Mouse (Mus musculus) adipocyte (in vitro differentiated cells): ENCODE measurements around the gene Smc3.

Experiments used
- DNase-seq: peaks from one replicate; pipeline ENCODE4 v3.0.0-alpha.2; 2016; ENCODE audit warnings: low spot score

Gene Smc3

DNA sequence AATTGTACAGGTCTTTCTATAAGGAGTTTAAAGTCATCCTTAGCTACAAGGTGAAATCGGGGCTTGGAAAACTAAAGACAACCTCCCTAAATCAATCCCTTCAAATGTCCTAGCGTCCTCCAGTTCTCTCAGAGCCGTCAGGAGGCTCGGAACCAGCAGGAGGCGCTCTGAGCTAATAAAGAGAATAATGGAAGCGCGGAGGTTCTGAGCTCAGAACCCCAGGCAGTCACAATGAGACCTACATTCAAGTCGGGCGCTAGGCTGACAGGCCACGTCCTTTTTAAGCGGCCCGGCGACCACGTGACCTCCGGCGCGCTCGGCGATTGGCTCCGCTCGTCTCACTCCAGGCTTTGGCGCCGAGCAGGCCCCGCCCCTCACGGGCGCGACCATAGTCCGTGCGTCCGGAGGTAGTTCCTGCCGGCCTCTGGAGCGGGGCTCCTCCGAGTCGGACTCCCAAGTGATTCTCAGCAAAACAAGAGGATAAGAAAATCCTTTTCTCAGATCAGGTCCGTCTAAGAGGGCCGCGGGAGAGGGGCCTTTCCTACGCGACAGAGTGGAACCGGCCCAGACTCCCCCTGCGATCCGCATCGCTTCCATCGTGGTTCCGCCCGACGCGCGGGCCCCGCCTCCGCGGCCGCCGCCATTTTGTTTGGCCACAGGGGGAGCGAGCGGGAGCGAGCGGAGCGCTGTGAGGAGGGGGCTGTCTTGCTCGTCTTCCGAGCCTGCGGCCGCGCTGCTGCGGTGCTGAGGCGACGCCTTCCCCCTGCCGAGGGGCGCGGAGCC lies at the start of gene Smc3:
Smc3 (plus strand) TSS at position 642 of the 783 bp plus-strand sequence.
- DNase-seq, result peak; percentile 99

DNA sequence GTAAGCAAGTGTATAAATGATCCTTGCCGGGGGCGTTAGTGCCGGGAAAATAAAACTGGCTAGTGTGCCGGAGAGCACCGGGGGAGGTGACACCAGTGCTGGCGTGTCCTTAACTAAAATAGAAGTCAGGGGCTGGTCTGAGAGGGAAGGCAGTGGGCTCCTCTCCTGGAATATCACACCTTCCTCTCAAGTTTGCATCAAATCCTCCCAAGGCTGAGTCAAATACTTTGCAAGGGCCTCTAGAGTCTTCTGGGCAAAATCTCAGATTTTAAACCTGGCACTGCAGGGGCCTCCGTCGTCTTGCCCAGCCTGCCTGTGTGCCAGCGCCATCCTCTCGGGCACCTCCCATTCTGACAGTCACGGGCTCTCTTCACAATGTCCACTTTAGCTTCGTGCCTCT lies 49.2 kb upstream of the Smc3 start:
- DNase-seq, result no peak

DNA sequence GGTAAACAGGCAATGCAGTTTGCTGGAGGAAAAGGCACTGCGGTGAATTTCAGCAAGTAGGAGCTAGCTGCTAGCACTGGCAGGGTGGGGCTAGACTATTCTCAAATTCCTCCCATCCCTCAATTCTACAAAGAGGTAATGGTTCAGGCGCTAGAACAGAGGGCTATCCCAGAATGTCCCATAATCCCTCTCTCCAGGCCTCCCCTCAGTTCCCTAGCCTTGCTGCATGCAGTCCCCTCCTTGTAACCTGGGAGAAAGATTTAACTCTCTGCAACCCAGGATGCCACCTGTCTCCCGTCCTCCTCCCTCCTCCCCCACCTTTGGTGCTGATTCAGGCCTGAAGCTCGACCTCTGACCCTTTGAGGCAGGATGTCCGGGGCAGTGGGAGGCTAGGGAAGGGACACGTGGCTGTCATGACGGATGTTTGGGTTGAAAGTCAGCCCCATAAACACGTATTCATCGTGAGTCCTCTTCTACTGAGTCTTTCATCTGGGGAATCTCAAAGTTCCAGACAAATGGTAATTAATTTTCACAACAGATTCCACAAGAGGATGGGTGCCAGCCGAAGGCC lies 47.9 kb upstream of the Smc3 start:
- no peak for DNase-seq

DNA sequence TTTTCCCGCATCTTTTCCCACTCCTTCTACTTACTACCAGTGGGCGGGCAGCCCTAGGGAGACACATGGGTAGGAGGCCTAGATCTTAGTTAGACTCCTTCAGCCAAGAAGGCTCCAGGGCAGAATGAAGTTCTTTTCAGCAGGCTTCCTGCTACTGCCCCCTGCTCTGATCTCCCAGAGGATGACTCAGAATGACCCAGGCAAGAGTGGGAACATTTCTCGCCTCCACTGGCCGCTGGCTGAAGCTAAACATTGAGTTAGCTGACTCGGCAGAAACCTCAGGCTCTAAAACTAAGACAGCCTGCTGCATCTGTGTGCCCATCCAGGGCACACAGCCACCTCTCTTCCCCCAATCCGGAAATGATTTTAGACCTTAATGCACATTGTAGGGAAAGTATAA lies 47.4 kb upstream of the Smc3 start:
- peak; percentile 73 for DNase-seq

DNA sequence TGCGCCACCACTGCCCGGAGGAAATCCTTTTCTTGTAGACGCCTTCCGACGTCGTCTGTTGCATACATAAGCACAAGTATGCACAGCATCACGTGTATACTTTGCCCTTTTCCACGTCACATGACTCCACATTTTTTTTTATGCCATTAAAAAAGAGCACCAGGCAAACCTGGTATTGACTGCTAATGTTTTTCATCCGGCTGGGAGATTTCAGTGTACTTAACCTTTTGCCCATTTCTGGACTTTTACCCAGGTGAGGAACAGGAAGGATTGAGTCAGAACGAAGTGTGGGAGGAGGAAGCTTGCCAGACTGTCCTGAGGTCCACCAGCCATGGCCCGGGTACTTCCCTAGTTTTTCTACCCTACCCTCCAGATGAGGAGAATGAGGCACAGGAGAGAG lies 45.8 kb upstream of the Smc3 start:
- peak; percentile 34 for DNase-seq

DNA sequence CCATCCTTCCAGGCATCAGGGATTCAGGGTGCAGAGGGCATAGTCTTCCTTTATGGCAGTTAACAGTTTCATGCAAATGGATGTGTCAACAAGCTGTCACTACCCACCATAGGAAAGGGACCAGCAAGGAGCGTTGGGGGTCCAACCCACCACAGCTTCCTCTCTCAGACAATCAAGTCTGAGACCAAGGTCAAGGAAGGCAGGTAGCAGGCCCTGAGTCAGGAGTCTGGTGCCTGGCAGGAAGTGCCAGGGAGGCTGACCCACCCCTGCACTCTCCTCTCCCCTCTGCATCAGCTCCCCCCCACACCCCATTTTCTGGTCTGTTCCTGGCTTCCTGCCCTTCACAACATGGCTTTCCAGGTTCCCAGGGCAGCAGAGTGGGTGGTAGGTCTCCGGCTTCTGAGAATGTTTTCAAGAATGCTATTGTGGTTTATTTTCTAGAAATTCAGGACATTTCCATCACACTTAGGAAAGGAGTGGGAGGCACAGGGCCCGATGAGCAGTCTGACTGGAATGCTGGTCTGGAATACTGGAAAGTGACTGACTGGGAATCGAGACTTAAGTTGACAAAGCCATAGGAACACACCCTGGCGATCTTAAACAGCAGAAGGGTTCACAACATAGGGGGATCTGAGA lies 45.1 kb upstream of the Smc3 start:
- DNase-seq, result peak; percentile 74

DNA sequence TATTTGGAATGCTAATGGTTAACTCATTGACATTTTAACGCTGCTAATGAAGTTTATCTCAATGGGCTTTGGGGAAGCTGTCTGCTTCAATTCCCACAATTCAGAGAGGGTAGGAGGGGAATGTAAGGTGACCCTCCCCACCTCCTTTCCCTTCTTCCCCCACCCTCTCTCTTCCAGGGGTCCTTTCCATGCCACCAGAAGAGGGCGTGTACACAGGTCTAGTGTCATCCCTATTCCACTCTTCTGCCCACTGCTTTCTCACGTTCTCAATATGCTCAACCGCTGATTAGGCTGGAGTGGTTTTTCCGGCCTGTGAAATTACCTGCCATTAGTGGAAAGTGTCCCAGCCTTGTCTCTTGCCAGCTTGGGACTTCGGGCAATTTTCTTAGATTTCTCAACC lies 43.4 kb upstream of the Smc3 start:
- no peak for DNase-seq

DNA sequence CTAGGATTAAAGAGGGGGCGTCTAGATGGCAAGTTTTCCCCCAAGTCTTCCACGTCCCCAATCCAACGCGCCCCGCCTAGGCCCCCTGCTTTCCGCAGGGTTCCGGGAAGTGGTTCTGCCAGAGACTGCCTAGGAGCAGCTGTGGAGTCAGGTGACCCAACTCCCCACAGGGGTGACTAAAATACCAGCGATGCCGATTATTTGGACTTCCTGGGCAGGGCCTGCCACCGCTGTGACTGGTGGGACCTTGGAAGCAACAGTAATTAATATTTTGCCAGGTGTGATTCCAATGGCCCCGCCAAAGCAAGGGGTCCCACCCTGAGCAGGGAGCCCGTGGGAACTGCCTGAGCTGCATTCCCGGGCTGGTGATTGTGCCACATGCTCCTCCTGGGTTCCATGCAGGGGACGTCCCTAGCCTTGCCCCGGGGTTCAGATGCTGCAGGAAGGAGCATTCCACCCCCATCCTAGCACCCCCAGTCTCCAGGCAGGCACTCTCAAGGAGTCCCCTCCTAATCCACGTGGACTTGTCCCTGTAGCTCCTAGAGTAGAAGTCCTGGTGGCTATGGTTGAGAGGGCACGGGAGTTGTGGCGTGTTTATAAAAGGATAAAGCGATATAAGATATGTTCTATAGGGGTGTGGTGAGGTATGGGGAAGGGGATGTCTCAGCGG lies 42.8 kb upstream of the Smc3 start:
- no peak for DNase-seq

DNA sequence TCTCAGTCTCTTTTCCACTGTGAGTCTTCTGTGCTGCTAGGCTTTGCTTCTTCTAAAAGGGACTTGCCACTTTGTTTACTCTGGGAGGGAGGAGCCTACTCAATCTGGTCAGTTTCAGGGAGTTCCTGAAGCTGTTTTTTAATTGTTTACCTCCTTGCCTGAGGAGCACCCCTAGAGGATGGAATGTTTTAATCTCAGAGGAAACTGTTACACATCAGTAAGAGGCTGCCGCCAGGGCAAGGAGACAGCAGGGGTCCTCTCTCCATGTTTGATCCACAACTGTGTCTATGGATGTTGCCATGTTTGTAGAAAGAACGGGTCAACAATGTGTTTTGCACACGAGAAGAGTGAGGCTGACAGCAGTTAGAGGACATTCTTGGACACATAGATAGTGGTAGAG lies 39.8 kb upstream of the Smc3 start:
- DNase-seq, result no peak

DNA sequence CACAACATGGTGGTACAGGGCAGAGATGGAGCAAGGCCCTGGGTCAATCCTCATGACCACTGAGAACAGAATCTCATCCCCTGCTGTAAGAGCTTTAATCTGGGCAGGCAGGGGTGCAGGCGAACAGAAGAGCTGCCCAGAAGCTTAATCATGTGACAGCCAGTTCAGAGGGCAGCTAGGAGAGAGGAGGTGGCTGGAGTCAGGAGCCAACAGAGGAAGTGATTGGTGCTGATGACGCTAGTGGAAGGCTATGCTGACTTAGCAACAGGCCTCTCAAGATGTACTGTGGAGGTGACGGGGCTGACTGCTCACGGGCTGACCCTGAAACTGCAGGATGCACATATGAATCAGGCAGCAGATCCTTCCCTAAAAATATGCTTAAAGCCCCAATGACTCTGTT lies 36.0 kb upstream of the Smc3 start:
- DNase-seq, result no peak

DNA sequence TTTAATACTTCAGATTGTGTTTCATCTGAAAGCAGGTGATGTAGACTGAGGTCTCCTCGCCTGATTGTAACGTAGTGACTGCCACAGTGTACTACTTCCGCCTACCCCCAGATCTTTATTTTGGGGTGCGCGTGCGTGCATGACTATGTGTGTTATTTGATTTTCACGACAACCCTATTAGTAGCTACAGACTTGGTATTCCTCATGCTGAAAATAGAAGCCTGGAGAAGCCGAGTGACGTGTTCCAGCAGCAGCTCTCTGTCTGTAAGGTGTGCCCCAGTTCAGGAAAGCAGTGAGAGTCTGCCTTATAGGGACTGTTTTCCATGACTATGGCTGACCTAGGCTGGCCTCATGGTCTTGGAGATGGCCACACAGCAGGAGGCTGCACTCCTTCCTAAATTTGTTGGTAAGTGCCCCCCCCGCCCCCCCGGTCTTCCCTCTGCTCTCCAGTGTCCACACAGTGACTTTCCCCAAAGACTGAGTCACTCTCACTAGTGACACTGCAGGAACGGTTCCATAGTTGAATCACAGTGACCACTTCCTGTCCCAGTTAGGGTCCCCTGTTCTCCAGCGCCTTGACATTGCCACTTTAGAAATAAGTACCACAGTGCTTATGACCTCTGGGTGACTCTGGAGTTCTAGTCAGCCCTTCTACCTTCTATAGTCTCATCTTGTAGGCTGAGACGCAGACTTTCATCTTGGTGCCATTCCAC lies 34.5 kb upstream of the Smc3 start:
- no peak for DNase-seq

DNA sequence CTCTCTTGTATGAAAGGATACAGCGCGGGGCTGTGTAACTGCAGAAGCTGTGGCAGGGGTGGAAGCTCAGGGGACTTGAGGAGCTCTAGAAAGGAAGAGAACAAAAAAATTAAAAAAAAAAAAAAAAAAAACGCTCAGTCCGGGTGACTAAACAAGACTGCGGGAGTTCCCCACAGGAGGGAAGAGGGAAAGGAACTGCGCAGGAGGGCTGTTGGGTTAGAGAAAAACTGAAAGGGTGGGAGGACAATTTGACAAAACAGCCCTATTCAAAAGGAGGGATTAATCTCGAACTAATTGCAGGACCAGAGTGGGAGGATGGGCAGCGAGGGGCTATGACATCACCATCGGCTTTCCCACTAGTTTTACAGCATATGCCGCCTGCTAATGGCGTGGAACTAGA lies 32.3 kb upstream of the Smc3 start:
- DNase-seq, result no peak

DNA sequence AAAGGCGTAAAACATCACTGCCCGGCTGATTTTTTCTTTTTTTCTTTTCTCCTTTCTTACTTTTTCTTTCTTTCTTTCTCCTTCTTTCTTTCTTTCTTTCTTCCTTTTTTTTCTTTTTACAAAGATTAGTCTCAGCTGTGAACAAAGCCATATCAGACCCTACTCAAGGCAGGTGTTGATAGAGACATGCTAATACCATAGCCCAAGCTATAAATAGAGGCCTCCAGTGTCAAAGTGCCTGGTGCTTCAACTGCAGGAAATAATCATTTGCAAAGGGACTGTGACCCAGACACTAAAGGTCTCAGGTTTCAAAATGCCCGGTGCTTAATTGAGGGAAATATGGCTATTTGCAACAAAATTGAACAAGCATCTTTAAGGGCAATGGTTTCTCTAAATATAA lies 31.6 kb upstream of the Smc3 start:
- no peak for DNase-seq

DNA sequence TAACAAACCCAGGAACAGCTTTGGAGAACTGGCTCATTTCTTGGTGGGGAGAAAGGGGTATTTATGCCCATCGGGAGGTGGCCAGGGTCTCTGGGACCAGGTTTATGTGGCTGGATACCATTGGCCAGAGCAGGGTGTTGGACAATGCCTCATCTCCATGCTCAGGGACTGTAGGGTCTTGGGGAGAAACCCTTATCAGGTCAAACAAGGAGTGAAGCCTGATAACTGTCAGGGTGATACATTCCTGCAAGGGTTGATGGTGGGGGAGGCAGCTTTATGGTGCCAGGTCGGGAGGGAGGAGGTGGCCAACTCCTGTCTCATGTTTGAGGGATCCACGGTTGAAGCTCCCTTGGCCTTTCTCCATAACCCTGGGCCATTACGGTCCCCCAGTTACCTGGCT lies 29.1 kb upstream of the Smc3 start:
- no peak for DNase-seq

DNA sequence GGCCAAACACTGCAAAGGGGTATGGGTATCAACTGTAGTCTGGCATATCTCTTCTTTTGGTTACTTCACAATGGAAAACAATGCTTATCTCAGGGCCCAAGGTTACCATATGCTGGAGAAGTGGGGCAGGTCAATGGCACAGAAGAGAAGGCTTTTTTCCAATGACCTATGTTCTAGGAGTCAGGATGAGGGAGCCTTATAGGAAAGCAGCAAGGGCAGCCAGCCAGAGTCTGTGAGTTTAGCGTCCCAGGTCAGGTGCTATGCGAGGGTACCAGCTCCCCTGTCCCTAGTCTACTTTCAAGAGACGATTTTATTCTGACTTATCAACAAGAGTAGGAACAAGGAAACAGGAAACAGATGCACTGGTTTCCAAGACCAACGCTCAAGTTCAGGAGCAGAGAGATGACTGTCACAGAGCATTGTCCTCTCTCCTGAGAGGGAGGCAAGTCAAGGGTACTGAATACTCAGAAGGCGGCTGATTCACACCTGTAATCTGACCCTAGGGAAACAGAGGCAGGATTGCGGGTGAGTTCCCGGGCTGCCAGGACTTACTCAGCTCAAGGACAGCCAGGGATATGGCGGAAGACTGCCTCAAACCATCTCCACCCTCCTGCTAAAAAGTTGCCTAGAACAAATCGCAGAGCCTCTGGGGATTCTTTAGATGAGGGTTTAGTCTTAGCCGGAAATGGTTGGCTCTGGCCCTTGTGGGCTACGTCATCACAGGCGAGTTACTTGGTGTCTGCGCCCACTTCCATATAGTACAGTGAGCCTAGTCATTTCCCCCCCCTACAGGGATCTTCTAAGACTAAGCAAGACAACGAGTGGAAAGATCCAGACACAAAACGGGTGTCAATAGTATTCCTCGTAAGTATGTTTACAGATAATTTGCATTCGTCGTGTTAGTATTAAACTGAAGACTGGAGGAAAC lies 28.4 kb upstream of the Smc3 start:
- DNase-seq, result no peak

DNA sequence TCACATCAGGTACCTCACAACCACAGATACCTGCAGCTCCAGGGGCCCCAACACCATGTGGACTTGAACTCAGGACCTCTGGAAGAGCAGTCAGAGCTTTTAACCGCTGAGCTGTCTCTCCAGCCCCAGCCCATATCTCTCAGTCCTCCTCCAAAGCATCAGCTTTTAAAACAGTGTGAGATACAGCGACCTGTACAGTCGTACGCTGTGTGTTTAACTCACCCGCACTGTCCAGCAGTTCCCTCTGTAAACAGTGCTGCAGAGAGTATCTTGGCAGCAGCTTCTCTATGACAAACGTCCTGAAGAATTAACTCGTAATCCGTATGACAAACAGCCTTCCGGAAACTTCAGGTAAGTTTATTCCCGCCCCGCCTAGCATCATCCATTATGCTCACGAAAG lies 27.6 kb upstream of the Smc3 start:
- no peak for DNase-seq

DNA sequence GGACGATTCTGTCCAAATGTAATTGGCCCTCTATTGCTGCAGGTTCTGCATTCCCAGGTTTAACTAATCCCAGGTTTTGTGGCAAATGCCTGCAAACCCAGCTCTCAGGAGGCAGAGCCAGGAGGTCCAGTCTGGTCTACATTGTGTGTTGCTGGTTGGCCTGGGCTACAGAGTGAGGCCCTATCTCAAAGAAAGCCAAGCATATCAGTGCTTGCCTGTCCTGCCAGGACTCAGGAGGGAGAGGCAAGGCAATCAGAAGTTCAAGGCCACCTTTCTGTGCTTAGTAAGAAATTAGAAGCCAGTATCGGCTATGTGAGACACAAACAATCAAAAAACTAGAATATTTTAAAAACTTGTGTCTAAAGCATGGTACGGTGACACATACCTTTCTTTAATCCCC lies 27.0 kb upstream of the Smc3 start:
- no peak for DNase-seq

DNA sequence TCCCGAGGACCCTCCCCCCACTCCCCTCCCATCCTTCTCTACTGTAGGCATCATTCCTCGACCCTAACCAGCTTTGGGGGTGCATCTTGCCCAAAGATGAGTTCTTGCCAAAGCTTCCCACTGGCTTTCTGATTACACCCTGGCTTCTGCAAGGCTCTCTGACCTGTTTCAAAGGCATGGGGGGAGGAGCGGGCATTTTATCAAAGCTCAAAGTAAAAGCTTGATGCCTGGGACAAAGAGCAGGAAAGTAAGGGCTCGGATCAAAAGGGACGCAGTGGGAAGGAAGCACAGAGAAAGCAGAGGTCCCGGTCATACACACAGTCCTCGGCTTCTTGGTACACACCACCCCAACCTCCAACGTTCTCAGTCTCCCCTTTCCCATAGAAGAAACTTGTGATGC lies 26.1 kb upstream of the Smc3 start:
- no peak for DNase-seq

DNA sequence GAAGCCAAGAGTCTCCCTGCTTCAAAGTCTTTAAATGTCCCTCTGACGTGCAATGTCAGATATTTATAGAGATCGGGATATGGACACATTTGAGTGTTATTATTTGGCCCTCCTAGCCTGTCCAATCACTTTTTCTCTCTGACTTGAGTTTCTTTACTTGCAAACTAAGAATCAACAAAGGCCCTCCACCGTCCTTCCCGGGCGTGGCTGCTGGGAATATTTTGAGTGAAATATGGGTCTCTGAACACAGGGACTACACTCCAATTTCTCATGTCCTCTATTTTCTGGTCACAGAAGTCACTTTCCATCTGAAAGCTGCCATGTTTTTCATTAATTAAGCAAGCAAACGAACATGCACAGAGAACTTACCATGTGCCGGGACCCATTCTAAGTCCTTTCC lies 25.7 kb upstream of the Smc3 start:
- DNase-seq, result no peak

DNA sequence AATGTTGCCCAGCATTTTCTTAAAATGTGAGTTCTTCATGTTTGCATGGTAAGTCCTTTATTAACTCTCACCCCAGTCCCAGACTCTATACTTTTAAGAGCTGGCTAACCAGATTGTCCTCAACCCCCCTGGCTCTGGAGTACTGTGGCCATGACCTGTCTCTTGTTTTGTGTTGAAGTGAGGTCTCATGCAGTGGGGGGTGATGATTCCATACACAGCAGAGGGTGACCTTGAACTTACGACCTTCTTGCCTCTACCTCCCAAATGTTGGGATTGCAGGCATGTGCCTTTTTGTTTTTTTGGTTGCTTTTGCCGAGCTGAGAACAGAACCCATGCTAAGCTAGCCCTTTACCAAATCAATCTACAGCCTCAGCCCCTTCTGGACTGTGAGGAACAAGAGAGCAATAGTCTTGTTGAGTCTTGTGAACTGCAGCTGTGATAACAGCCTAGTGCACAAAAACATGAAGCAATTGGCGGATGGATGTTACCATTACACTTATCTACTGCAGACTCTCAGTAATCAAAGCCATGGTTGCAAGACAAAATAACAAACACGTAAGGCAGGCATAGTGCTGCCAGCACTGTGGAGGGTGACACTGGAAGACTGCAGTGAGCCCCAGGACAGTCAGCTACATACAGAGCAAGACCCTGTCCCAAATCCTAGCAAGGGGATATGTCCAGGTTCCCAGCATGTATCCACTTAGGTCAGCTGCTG lies 24.7 kb upstream of the Smc3 start:
- DNase-seq, result no peak

DNA sequence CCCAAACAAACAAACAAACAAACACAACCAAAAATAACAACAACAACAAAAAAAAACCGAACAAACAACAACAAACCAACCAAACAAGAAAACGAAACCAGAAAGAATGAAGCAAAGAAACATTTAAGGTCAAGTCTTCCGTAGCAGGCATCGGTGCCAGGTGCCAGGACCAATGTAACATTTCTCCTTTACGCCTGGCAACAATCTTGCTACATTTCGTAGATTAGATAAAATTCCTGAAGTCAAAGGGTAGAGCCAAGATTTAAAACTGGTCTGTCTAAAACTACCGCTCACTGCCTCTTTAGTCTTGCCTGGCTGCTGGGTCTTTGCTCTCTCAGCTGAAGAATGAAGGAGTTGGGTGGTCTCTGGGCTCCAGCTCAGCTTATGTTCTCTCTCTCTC lies 24.1 kb upstream of the Smc3 start:
- no peak for DNase-seq
